Mouse (Mus musculus) MEL (cell line): ENCODE data around the gene Lpgat1.

ENCODE experiments used
- BHLHE40 ChIP-seq: IDR thresholded peaks from 2 replicates; pipeline ENCODE4 v1.6.1; 2012; ENCODE audit warnings: low read depth, mild to moderate bottlenecking, inconsistent platforms, low read length, improper control_type of control experiment, borderline replicate concordance
- E2F4 ChIP-seq: IDR thresholded peaks from 2 replicates; pipeline ENCODE4 v1.6.1; 2011; ENCODE audit warnings: low read depth, low read length, improper control_type of control experiment, borderline replicate concordance
- ETS1 ChIP-seq: IDR thresholded peaks from 2 replicates; pipeline ENCODE4 v1.6.1; 2012; ENCODE audit warnings: low read depth, mild to moderate bottlenecking, inconsistent platforms, low read length, improper control_type of control experiment, moderate library complexity
- GATA1 ChIP-seq: IDR thresholded peaks from 2 replicates; pipeline ENCODE4 v1.6.1; 2011; ENCODE audit warnings: low read depth, low read length, improper control_type of control experiment
- MAZ ChIP-seq: IDR thresholded peaks from 2 replicates; pipeline ENCODE4 v1.6.1; 2012; ENCODE audit warnings: low read depth, mild to moderate bottlenecking, inconsistent platforms, low read length, improper control_type of control experiment
- MYB ChIP-seq: IDR thresholded peaks from 2 replicates; pipeline ENCODE4 v1.6.1; 2011; ENCODE audit warnings: mild to moderate bottlenecking, low read depth, low read length, improper control_type of control experiment
- POLR2A ChIP-seq, 2 experiments: IDR thresholded peaks; 2 replicates each; pipeline ENCODE4 v1.6.1; 2011 to 2012; ENCODE audit warnings: low read length in 2 of 2, mild to moderate bottlenecking in 2 of 2, control low read depth in 1 of 2, improper control_type of control experiment in 1 of 2, low read depth in 1 of 2, moderate library complexity in 1 of 2; ENCODE audit not compliant: control insufficient read depth in 1 of 2, insufficient read depth in 1 of 2, poor library complexity in 1 of 2
- POLR2AphosphoS2 ChIP-seq: IDR thresholded peaks from 2 replicates; pipeline ENCODE4 v1.6.1; 2011; ENCODE audit warnings: low read length, improper control_type of control experiment
- TBP ChIP-seq: IDR thresholded peaks from 2 replicates; pipeline ENCODE4 v1.8.0; 2011; ENCODE audit warnings: low read depth, low read length, improper control_type of control experiment
- ZKSCAN1 ChIP-seq: IDR thresholded peaks from 2 replicates; pipeline ENCODE4 v1.6.1; 2012; ENCODE audit warnings: low read depth, mild to moderate bottlenecking, inconsistent platforms, low read length, improper control_type of control experiment, moderate library complexity

- TF ChIP-seq POLR2AphosphoS2 (no peak), MAZ (no peak), E2F4 (no peak), BHLHE40 (no peak), MYB (no peak), TBP (no peak), ZKSCAN1 (no peak), POLR2A (IDR thresholded peaks at IDR 0.05; ENCODE audit: control insufficient read depth in 1 of 2, insufficient read depth in 1 of 2, low read depth in 1 of 2, low read length in 2 of 2, poor library complexity in 1 of 2) (no peak), GATA1 (no peak), ETS1 (no peak)
Measured at GRCm38 (mm10) chr1:191724385-191725061, 6.9 kb downstream of the Lpgat1 start.
